Mouse (Mus musculus) olfactory bulb, adult 2 months (tissue): Measurements from ENCODE around the gene Hnf4a.

Experiments used
- CTCF ChIP-seq: fragments of 200-500 bp; IDR thresholded peaks from 2 replicates; pipeline ENCODE4 v1.5.1; 2012; ENCODE audit warnings: low read depth, mild to moderate bottlenecking, low read length, moderate library complexity; ENCODE audit not compliant: insufficient read depth
- POLR2A ChIP-seq: fragments of 200-500 bp; IDR thresholded peaks from 2 replicates; pipeline ENCODE4 v1.6.1; 2012; ENCODE audit warnings: mild to moderate bottlenecking, low read depth, low read length, moderate library complexity; ENCODE audit not compliant: insufficient read depth

- TF ChIP-seq CTCF = no peak
- no peak for TF ChIP-seq POLR2A
Measured at GRCm38 (mm10) chr2:163542674-163543073, 36.1 kb downstream of the Hnf4a start.
